Comparison of ENCODE assay signal across 9 mouse cellular contexts in genomic region chr10:3367440-3367839, GRCm38 (mm10). TPM values are rescaled to one million over a fixed set of nuclear protein-coding genes. Genes with fewer than 3 reads are reported as not detected.
DNase-seq lines count a peak whose midpoint lies in the region; ATAC-seq and TF ChIP-seq lines count a peak whose summit lies in the region.
"Had no signal": no experiment of that assay in that cellular context is flagged by ENCODE, and none has a peak within 500 bp of the region (broad histone marks: within the 10 kb centered on the region; RNA-seq: fewer than 3 reads in every experiment).

No protein-coding gene starts in this region.

- no peak for ATAC-seq in intestine, postnatal 0 days
- no peak for ATAC-seq in neural tube, embryonic 12.5 days (ENCODE audit: low FRiP score, low read depth)

- H3K4me3 ChIP-seq in lung, adult 2 months (replicated peaks; ENCODE audit: extremely low read depth, low read depth, low read length), result peak overlapping the region; percentile 51
- H3K4me3 ChIP-seq in intestine, postnatal 0 days (ENCODE audit: low read depth, low read length), result no peak overlapping the region
- peak overlapping the region; percentile 62 for H3K4me3 ChIP-seq in neural tube, embryonic 12.5 days

- H3K27ac ChIP-seq in intestine, postnatal 0 days (ENCODE audit: low read depth, low read length), result no peak overlapping the region
- H3K27ac ChIP-seq in neural tube, embryonic 12.5 days, result no peak overlapping the region

- H3K27me3 ChIP-seq in intestine, postnatal 0 days (replicated peaks; ENCODE audit: control insufficient read depth, insufficient read depth, low read length), result peaks cover 17% of the 10 kb centered on the region; the same call in 1 of the 2 replicates
- no peaks in the 10 kb centered on the region for H3K27me3 ChIP-seq in neural tube, embryonic 12.5 days (replicated peaks)

- DNase-seq in adrenal gland, postnatal 10 days, result peak; percentile 2
- DNase-seq in adrenal gland, adult 18-20 months (ENCODE audit: low spot score in 2 of 2), result no peak
- no peak for DNase-seq in lung, adult 2 months
- DNase-seq in lung, adult 18-20 months, result no peak
- DNase-seq in natural killer cell, adult 2 months (ENCODE audit: low spot score in 2 of 2), result no peak
- DNase-seq in ovary, postnatal 10 days (ENCODE audit: low spot score), result no peak

- no peak overlapping the region for H3K9ac ChIP-seq in intestine, postnatal 0 days (ENCODE audit: low read depth, low read length)
- H3K9ac ChIP-seq in neural tube, embryonic 12.5 days, result peak overlapping the region; percentile 63; the same call in 1 of the 2 replicates

- TF ChIP-seq CTCF in lung, adult 2 months (IDR thresholded peaks at IDR 0.05; ENCODE audit: insufficient read depth, low read length), result no peak
- no peak for TF ChIP-seq CTCF in intestine, postnatal 0 days (IDR thresholded peaks at IDR 0.05; ENCODE audit: low read depth)

- H3K4me1 ChIP-seq in lung, adult 2 months (ENCODE audit: control insufficient read depth, insufficient read depth, low read length), result no peaks in the 10 kb centered on the region
- no peaks in the 10 kb centered on the region for H3K4me1 ChIP-seq in intestine, postnatal 0 days (replicated peaks; ENCODE audit: control insufficient read depth, insufficient read depth, low read length)
- H3K4me1 ChIP-seq in neural tube, embryonic 12.5 days, result peaks cover 6% of the 10 kb centered on the region; the same call in 1 of the 2 replicates

- H3K4me2 ChIP-seq in intestine, postnatal 0 days (replicated peaks; ENCODE audit: low read depth), result peak overlapping the region; percentile 97
- H3K4me2 ChIP-seq in neural tube, embryonic 12.5 days (replicated peaks), result peak overlapping the region; percentile 91

- WGBS in lung, adult 2 months, result 22% methylated on average over 11 of the region's 11 CpGs
- WGBS in intestine, postnatal 0 days, result 30% methylated on average over 11 of the region's 11 CpGs
- 32% methylated on average over 11 of the region's 11 CpGs for WGBS in neural tube, embryonic 12.5 days

- H3K9me3 ChIP-seq in intestine, postnatal 0 days (ENCODE audit: control insufficient read depth), result no peaks in the 10 kb centered on the region
- H3K9me3 ChIP-seq in neural tube, embryonic 12.5 days, result no peaks in the 10 kb centered on the region

- TF ChIP-seq POLR2A in lung, adult 2 months (IDR thresholded peaks at IDR 0.05; ENCODE audit: borderline replicate concordance, extremely low read depth, low read depth, low read length), result no peak

- H3K36me3 ChIP-seq in intestine, postnatal 0 days (ENCODE audit: control insufficient read depth, insufficient read depth), result no peaks in the 10 kb centered on the region
- no peaks in the 10 kb centered on the region for H3K36me3 ChIP-seq in neural tube, embryonic 12.5 days

RNA-seq across cellular contexts. Expression of gene Ppp1r14c, which starts 1.6 kb away (rescaled TPM):
- 10 to 100 TPM; 10.2 to 11.7 TPM for total RNA-seq in adrenal gland, postnatal 10 days (2021)
- 10 to 100 TPM in 1 of 2 experiments, 1 to 10 TPM in 1; 2.9 to 14.4 TPM for total RNA-seq in adrenal gland, adult 18-20 months (2021)
- 25.2 and 36.1 TPM in 2 replicates for polyA plus RNA-seq in lung, adult 2 months (2012; rRNA removed)
- polyA plus RNA-seq in intestine, postnatal 0 days (2015; fragmentation: Nextera tagmentation; extraction: Ambion mirVana), result 1.4 and 2.3 TPM in 2 replicates
- 24.7 and 27.0 TPM in 2 replicates for polyA plus RNA-seq in neural tube, embryonic 12.5 days (2016; fragmentation: Nextera tagmentation; extraction: Ambion mirVana)
- polyA plus RNA-seq: spleen, adult 2 months had no signal
